Mouse (Mus musculus) gastrocnemius, postnatal 14 days (tissue): ENCODE results near the gene Gm28047. TPM values are rescaled to one million over a fixed set of nuclear protein-coding genes. Genes with fewer than 3 reads are reported as not detected.

Source experiments
- DNase-seq: peaks from one replicate; pipeline ENCODE4 v3.0.0; 2021; ENCODE audit warnings: mixed read lengths
- intact Hi-C: fragments of 180-260 bp; cut with DNase I; formaldehyde crosslinking; loops from one replicate; pipeline ENCODE4 v1.15.1; 2025; ENCODE audit warnings: low total_unique reads
- total RNA-seq, 2 experiments: library from RNA; stranded (reverse); gene quantifications; 2 replicates each; pipeline ENCODE4 v1.2.3; 2021

Gm28047 gene
- total RNA-seq, 2 experiments from 2014 or later, result 1.9 TPM; not detected in 1

GRCm38 (mm10) chr15:102563061-102563460 is 61.8 kb downstream of the Gm28047 start:
- no peak for DNase-seq
- intact Hi-C loops, result no loop called here

DNA sequence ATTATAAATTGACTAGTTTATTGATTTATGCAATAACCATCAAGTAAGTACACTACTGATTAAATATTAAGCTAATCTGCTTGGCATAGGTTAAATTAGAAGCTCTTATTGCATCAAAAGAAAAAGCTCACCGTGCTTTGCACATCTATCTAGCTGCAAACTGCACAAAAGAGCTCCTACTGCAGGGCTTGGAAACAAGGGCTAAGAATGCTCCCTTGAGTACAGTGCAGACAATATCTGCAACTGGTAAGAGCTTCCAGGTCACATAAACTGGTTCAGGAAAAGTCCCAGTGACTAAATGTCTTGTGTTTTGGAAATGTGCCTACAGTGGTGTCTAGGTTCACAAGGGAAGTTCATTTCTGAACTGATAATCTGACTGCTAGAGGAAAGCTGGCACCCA is 62.4 kb downstream of the Gm28047 start:
- no peak for DNase-seq
- intact Hi-C loops, result no loop called here

DNA sequence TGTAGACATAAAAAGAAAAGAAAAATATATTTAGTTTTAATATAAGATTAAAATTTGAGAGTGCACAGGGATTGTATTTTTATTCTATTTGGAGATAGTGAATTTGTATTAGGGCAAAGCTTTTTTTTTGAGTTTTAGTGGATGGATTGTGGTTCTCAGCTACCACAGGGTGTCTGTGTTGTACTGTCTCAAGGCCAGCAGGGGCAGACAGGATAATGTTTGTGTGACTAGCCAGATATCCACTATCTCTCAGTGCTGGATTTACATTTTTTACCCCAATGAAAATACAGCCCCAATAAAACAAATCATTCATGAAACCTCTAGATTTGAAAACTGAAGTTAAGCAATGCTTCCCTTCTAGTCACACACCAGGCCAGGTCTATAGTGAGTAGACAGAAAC is 67.3 kb downstream of the Gm28047 start:
- intact Hi-C loops, result loop anchor here (10.0 kb wide), 1 partner anchor 107 kb away; no protein-coding TSS in a partner anchor
- DNase-seq, result no peak

- intact Hi-C loops, result loop anchor here (10.0 kb wide), 1 partner anchor 109 kb away; no protein-coding TSS in a partner anchor
- DNase-seq, result no peak
These were observed 69.3 kb downstream of the Gm28047 start for GRCm38 (mm10) chr15:102555581-102555980.

DNA sequence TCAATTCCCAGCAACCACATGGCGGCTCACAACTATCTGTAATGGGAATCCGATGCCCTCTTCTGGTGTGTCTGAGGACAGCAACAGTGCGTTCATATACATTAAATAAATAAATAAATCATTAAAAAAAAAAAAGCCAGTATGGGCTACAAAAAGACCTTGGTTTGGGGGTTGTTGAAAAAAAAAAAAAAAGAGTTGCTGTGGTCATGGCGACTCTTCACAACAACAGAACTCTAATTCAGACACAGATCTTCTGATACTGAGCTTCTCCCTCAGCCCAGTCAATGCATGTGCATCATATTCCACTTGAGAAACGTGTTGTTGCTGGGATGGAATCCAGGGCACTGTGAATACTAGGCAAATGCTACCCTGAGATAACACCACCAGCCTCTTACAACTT is 72.3 kb downstream of the Gm28047 start:
- no peak for DNase-seq
- intact Hi-C loops, result loop anchor here (10.0 kb wide), 1 partner anchor 112 kb away; no protein-coding TSS in a partner anchor

DNA sequence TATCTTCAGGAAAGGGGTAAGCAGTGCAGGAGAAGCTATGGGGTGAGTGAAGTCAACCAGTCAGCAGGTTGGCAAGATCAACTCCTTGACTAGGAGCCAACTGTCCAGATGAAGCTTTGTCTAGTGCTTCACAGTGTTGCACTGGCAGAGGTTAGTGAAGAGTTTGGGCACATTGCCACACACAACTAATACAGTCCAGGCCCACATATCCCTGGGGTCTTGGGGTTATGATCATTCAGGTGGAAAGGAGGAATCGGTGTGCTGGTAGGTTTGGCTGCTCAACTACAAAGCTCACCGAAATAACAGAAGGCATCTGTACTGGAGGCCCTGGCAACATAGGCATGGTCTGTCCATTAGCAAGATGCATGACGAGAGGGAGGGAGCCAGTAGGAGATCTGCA is 77.4 kb downstream of the Gm28047 start:
- intact Hi-C loops, result no loop called here
- DNase-seq, result no peak

- peak; percentile 55 for DNase-seq
- intact Hi-C loops, result no loop called here
These were observed 78.0 kb downstream of the Gm28047 start for GRCm38 (mm10) chr15:102546677-102547427.

- DNase-seq, result no peak
- intact Hi-C loops, result no loop called here
These were observed 78.6 kb downstream of the Gm28047 start for GRCm38 (mm10) chr15:102546246-102546645.

DNA sequence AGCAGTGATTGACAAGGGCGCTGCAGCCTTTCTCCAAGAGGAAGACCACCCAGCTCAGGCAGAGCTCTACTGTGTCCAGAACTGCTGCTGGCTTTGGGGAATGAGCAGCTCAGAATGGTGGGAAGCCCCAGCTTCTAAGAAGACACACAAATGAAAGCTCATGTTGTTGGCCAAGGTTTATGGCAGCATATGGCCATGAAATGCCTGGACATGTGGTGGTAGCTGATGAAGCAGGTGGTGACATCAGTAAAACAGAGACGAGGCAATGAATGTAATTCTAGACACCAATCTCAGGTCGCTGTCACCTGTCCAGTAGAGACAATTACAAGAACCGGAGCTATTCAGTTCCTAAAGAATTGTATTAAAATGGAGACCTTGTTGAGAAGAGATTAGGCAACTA is 80.1 kb downstream of the Gm28047 start:
- DNase-seq, result no peak
- intact Hi-C loops, result no loop called here

DNA sequence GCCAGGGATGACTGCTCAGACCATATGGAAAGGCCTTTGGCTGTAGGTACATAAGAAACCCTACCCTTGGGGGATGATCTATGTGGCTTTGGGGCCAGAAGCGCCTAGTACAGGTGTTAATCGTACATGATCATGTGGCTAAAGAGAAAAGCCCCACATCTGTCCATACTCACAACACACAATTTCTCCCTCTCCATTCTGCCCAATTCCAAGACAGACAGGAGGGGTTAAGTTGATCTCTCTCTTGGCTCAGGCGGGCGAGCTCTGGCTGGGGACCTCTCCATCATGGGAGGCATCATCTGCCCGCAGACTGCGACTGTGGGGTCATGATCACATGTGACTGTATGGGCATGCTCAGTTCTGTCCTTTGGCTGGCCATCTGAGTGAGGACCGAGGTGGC is 90.9 kb downstream of the Gm28047 start:
- intact Hi-C loops, result no loop called here
- no peak for DNase-seq

DNA sequence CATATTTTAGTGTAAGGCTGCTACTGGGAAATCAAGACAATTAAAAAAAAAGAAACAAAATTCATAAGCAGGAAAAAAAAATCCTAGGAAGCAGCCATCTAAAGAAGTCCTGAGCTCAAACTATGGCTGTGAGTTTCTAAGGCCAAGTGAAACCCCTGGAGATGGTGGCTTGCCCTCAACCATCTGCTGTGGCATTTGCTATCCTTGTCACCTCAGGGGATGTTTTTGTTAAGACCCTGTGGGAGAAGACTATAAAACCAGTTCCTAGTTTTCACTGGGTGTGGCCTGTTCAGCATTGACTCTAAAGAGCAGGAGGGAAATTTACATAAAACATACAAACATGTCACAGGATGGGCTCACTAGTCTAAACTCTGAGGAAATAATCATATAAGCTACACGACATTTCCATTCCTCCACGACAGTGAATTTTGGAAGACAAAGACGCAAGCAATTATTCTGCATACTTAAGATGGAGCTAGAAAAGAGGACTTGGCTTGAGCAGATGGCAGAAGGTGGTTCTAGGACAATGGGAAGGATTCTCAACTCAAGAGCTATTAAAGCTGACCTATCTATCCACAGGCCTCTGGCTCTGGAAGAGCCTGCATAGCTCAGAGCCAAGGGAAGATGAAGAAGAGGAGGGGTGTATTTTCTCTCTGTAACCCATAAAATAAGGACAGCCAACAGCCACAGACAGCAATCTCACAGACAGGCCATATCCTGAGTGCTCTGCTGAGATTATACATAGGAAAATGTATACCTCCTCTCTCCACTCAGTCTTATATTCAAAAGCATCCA is 92.6 kb downstream of the Gm28047 start:
- intact Hi-C loops, result no loop called here
- no peak for DNase-seq

GRCm38 (mm10) chr15:102531586-102531985 is 93.3 kb downstream of the Gm28047 start:
- intact Hi-C loops, result no loop called here
- DNase-seq, result no peak

DNA sequence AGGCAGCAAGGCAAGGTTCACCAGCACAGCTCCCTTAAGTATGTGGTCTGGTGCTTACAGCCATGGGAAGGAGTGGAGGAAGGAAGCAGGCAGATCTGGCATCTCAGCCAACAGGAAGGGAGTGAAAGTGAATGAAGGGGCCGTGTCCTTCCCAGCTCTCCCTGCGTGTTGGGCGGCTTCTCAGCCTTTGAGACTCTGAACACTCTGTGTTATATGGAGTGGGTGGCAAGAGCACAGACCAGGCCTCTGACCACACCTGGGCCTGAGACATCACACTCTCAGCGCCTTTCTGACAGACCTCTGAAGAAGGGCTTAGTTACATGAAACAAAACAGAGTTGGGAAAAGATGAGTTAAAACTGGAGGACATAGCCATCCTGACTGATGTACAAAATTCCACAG is 94.3 kb downstream of the Gm28047 start:
- DNase-seq, result no peak
- intact Hi-C loops, result no loop called here

DNA sequence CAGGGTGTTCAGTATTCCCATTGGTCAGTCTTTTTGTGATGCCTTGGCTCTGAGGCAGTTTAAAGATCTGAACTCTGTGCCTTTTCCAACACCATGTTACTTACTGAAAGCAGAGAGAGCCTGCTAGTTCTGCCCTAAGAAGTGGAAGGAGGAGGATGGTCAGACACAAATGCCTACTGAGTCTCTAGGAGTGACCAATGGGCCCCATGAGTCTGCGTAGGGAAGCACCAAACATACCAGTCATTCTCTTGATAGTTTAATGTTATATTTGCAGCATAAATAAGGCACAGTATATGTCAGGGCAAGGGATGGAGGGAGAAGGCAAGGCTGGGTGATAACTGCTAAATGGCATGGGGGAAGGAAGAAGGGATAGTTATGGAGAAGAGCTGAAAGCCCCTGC is 96.5 kb downstream of the Gm28047 start:
- no peak for DNase-seq
- intact Hi-C loops, result no loop called here

- intact Hi-C loops, result no loop called here
- no peak for DNase-seq
These were observed 96.9 kb downstream of the Gm28047 start for GRCm38 (mm10) chr15:102527936-102528335.

GRCm38 (mm10) chr15:102526111-102527002 is 98.5 kb downstream of the Gm28047 start:
- DNase-seq, result no peak
- intact Hi-C loops, result no loop called here

DNA sequence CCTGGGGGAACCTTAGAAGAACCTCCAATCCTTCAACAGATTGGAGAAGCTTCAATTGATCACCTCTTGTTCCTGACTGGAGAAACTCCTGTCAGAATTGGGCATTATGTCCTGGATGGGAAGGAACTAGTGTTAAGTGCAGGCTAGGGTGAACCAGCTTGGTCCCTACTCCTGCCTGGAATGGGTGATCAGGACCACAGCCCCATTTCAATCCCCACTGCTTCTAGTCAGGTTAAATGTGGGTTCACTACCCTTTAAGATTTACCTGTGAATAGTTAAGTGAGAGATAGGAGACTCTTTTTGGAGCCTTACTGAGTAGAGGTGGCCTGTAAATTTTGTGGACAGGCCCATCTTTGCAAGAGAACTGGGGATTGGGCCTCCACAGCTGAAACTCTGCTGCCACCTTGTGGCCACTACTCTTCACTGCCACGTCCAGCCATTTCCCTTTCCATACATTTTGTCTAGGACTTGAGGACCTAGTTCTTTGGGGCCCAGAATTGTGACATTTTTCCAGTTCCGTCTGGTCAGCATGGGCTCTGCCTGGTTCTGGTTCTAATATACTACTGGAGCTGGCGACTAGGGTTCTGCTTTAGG is 99.9 kb downstream of the Gm28047 start, which contains the start of gene Npff:
Npff (minus strand) TSS at position 51 of the 594 bp plus-strand sequence.
- intact Hi-C loops, result no loop called here
- DNase-seq, result peak; percentile 62

- DNase-seq, result no peak
- intact Hi-C loops, result no loop called here
These were observed 103.4 kb downstream of the Gm28047 start for GRCm38 (mm10) chr15:102521480-102521879.

- no peak for DNase-seq
- intact Hi-C loops, result no loop called here
These were observed 104.5 kb downstream of the Gm28047 start for GRCm38 (mm10) chr15:102520416-102520815.
